Mouse (Mus musculus) midbrain, postnatal 0 days (tissue): ENCODE measurements around the gene Rab11fip3. TPM values are rescaled to one million over a fixed set of nuclear protein-coding genes. Genes with fewer than 3 reads are reported as not detected.

Experiments used
- ATAC-seq: fragments of 200-750 bp; cut with Nextera tagmentation; 2 replicates; pipeline ENCODE4 v1.8.0; 2017; ENCODE audit warnings: moderate number of reproducible peaks, mild to moderate bottlenecking, moderate TSS enrichment, moderate library complexity; ENCODE audit not compliant: low FRiP score
- DNase-seq: peaks from one replicate; pipeline ENCODE4 v3.0.0-alpha.2; 2015; ENCODE audit warnings: low spot score
- H3K27ac ChIP-seq: fragments of 300-500 bp; sonication (generic); 2 replicates; pipeline ENCODE4 v1.5.1; 2014; ENCODE audit warnings: low read depth, mild to moderate bottlenecking, low read length, mixed read lengths
- H3K27me3 ChIP-seq: fragments of 300-500 bp; sonication (generic); 2 replicates; pipeline ENCODE4 v1.6.1; 2014; ENCODE audit warnings: low read length, control low read depth, mixed read lengths; ENCODE audit not compliant: insufficient read depth
- H3K36me3 ChIP-seq: fragments of 300-500 bp; sonication (generic); 2 replicates; pipeline ENCODE4 v1.6.1; 2014; ENCODE audit warnings: low read length, control low read depth, mixed read lengths; ENCODE audit not compliant: insufficient read depth
- H3K4me1 ChIP-seq: fragments of 300-500 bp; sonication (generic); 2 replicates; pipeline ENCODE4 v1.6.1; 2014; ENCODE audit warnings: mild to moderate bottlenecking, control low read depth, antibody characterized with exemption, low read length, mixed read lengths; ENCODE audit not compliant: insufficient read depth
- H3K4me2 ChIP-seq: fragments of 300-500 bp; sonication (generic); 2 replicates; pipeline ENCODE4 v1.6.1; 2014; ENCODE audit warnings: low read depth, mild to moderate bottlenecking, low read length, mixed read lengths; ENCODE audit not compliant: poor library complexity, severe bottlenecking
- H3K4me3 ChIP-seq: fragments of 300-500 bp; sonication (generic); 2 replicates; pipeline ENCODE4 v1.5.1; 2014; ENCODE audit warnings: low read depth, mild to moderate bottlenecking, low read length, moderate library complexity
- H3K9ac ChIP-seq: fragments of 300-500 bp; sonication (generic); replicated peaks from 2 replicates; pipeline ENCODE4 v1.6.1; 2014; ENCODE audit warnings: mild to moderate bottlenecking, low read length, moderate library complexity, mixed read lengths; ENCODE audit not compliant: poor library complexity, severe bottlenecking
- H3K9me3 ChIP-seq: fragments of 300-500 bp; sonication (generic); 2 replicates; pipeline ENCODE4 v1.6.1; 2016; ENCODE audit warnings: low read length, control low read depth
- CTCF ChIP-seq: IDR thresholded peaks from 2 replicates; pipeline ENCODE4 v1.5.1; 2016; ENCODE audit warnings: antibody characterized with exemption, mild to moderate bottlenecking
- WGBS: fragments of 180-500 bp; shearing (Covaris S2); extraction: QIAGEN DNeasy Blood & Tissue Kit; methylation state at CpG from one replicate; pipeline ENCODE4 v1.1.7; 2014; 5-methylcytosine and 5-hydroxymethylcytosine counted together
- polyA plus RNA-seq: library from polyadenylated mRNA; unstranded; fragments of >200 nt; fragmentation: Nextera tagmentation; extraction: Ambion mirVana; gene quantifications from 2 replicates; pipeline ENCODE4 v1.2.1, GENCODE M21; 2015
- total RNA-seq: library from RNA; depleted of rRNA; stranded (reverse); fragments of >200 nt; gene quantifications from 2 replicates; pipeline ENCODE4 v1.2.3, GENCODE M21; 2014

Gene Rab11fip3
- total and polyA plus RNA-seq, 2 experiments from 2014 or later = 18.3 to 34.7 TPM

DNA sequence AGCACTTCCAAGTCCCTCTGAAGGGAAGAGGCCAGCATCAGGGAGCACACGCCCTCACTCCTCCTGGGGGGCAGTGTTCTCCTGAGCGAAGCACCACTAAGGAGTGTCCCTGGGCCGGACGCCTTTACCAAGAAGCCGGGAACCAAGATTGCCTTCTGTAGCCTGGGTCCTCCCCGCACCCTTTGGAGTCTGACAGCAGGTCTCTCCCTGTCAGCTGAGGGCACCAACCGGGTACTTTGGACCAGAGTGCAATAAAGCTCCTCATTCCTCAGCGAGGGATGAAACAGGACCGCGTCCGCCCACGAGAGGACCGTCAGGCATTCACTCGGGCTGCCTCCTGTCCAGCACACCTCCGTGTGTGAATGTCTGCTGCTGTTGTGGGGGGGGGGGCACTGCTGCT is 64.6 kb downstream of the Rab11fip3 start:
- H3K27ac ChIP-seq = no peak overlapping the region
- DNase-seq (no peak), ATAC-seq (no peak)
- no peak overlapping the region for H3K4me3 ChIP-seq
- no peak overlapping the region for H3K9ac ChIP-seq
- WGBS = 91% methylated on average over 15 of the region's 15 CpGs
- peaks cover 49% of the 10 kb centered on the region for H3K36me3 ChIP-seq
- no peak for TF ChIP-seq CTCF
- no peak overlapping the region for H3K4me2 ChIP-seq
- no peaks in the 10 kb centered on the region for H3K27me3 ChIP-seq
- no peaks in the 10 kb centered on the region for H3K4me1 ChIP-seq
- H3K9me3 ChIP-seq = no peaks in the 10 kb centered on the region

DNA sequence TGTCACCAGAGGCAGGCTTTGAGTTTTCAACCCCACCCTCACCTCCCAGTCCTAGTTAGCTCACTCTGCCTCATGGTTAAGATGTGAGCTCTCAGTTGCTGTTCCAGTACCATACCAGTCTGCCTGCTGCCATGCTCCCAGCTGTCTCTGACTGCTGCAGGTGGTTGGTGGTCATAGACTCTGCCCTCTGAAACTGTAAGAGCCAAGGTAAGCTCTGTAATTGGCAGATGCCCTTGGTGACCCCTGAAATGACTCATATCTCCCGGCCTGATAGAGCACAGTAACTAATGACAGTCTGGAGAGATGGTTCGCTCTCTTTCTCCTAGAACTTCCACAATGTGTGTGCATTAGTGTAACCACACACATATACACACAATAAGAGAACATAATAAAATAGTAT is 65.5 kb downstream of the Rab11fip3 start:
- H3K36me3 ChIP-seq = peaks cover 49% of the 10 kb centered on the region
- no peaks in the 10 kb centered on the region for H3K27me3 ChIP-seq

DNA sequence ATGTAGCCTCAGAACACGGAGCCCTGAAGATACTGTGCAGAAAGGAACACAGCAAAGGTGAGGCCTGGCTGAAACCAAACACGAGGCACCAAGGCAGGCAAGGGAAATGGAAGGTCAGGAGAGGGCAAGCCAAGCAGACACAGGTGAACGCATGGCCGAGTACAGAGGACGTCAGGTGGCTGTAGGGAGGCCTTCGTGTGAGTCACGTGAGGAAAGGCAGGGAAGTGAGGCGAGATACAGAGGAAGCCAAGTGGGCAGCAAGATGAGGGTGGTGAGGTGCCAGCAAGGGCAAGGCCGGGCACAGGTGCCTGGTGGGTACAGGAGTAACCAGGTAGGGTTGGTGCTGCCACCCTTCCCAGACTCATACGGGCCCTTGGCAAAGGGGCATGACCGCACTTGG is 70.9 kb downstream of the Rab11fip3 start:
- H3K9ac ChIP-seq = no peak overlapping the region
- H3K4me3 ChIP-seq = no peak overlapping the region
- no peak for TF ChIP-seq CTCF
- DNase-seq (no peak), ATAC-seq (no peak)
- no peaks in the 10 kb centered on the region for H3K9me3 ChIP-seq
- WGBS = 87% methylated on average over 11 of the region's 11 CpGs
- H3K4me1 ChIP-seq = no peaks in the 10 kb centered on the region
- no peaks in the 10 kb centered on the region for H3K27me3 ChIP-seq
- peaks cover 46% of the 10 kb centered on the region for H3K36me3 ChIP-seq
- no peak overlapping the region for H3K4me2 ChIP-seq
- no peak overlapping the region for H3K27ac ChIP-seq

More for the DNA sequence above, 65.5 kb downstream of the Rab11fip3 start:
- H3K4me1 ChIP-seq = no peaks in the 10 kb centered on the region
- H3K4me3 ChIP-seq = no peak overlapping the region
- no peak overlapping the region for H3K27ac ChIP-seq
- TF ChIP-seq CTCF = no peak
- WGBS = 98% methylated on average over 2 of the region's 2 CpGs
- H3K4me2 ChIP-seq = no peak overlapping the region
- ATAC-seq (no peak), DNase-seq (no peak)
- no peak overlapping the region for H3K9ac ChIP-seq
- no peaks in the 10 kb centered on the region for H3K9me3 ChIP-seq

DNA sequence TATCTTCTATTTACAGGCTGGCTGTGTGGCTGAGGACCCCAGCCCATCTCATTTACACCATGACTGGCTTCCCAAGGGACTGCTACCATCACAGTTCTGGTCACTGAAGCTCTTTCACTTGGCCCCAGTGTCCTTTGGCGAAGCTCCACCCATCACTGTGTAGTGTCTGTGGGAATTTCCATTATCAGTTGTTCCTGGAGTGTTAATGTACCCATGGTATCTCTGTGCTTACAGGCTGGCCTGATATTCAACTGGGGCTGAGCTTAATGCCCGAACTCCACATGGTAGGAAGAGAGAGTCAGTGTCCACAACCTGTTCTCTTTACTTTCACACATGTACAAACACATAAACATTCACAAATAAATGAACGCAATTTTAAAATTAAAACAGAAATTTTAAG is 75.9 kb downstream of the Rab11fip3 start:
- ATAC-seq (no peak), DNase-seq (no peak)
- no peak for TF ChIP-seq CTCF
- Histone ChIP-seq H3K27me3 (no peaks in the 10 kb centered on the region), H3K4me2 (no peak overlapping the region), H3K4me1 (no peaks in the 10 kb centered on the region), H3K36me3 (peaks cover 70% of the 10 kb centered on the region), H3K27ac (no peak overlapping the region), H3K9ac (no peak overlapping the region), H3K4me3 (no peak overlapping the region), H3K9me3 (no peaks in the 10 kb centered on the region)
- WGBS = 93% methylated on average over 3 of the region's 3 CpGs

DNA sequence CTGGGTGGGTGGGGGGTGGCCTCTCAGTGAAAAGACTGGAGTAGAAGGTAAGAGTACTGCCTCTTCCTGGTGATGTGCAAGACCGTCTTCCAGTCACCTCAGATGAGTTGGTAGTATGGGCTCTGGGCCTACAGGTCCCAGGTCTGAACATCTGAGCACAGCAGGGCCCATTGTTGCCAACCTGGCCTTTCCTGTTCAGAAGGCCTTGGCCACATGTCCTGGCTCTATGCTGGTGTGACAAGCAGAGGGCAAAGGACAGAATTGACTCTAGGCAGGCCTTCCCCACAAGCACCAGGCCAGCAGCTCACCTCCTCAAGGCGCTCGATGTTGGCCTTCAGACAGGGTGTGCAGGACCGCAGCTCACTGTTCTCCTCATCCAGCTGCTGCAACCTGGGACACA is 77.1 kb downstream of the Rab11fip3 start:
- no peak for DNase-seq
- Histone ChIP-seq H3K9me3 (no peaks in the 10 kb centered on the region), H3K27me3 (no peaks in the 10 kb centered on the region), H3K9ac (no peak overlapping the region), H3K36me3 (peaks cover 58% of the 10 kb centered on the region), H3K4me1 (no peaks in the 10 kb centered on the region), H3K4me2 (no peak overlapping the region), H3K27ac (no peak overlapping the region), H3K4me3 (no peak overlapping the region)
- WGBS = 100% methylated on average over 4 of the region's 4 CpGs
- no peak for ATAC-seq
- TF ChIP-seq CTCF = no peak

DNA sequence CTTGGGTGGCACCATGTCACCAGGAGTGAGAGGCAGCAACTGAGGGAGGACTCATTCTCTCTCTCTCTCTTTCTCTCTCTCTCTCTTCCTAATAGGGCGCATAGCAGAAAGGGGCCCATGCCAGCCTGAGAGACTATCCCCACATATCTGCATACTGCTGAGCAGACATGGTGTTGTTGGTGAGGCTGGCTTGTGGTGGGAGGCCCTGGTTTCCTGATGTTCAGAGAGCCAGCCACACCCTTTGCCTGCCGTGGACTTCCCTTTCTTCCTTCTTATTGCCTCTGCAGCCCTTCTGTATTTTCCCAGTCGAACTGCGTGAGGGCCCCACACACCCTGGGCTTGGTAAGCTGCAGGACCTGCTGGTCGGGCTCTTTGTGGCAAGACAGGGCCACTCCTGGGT is 79.0 kb downstream of the Rab11fip3 start:
- Histone ChIP-seq H3K4me1 (no peaks in the 10 kb centered on the region), H3K36me3 (peaks cover 50% of the 10 kb centered on the region)

More for the DNA sequence above, 79.0 kb downstream of the Rab11fip3 start:
- WGBS = 96% methylated on average over 5 of the region's 5 CpGs
- no peak for TF ChIP-seq CTCF
- Histone ChIP-seq H3K27ac (no peak overlapping the region), H3K4me3 (no peak overlapping the region), H3K4me2 (no peak overlapping the region), H3K27me3 (no peaks in the 10 kb centered on the region), H3K9me3 (no peaks in the 10 kb centered on the region), H3K9ac (no peak overlapping the region)
- ATAC-seq = no peak
- DNase-seq = no peak
